Mouse (Mus musculus) left cerebral cortex, adult 9 months (tissue): ENCODE results near the gene Lrguk.

ENCODE experiments used
- DNase-seq, 2 experiments: peaks; one replicate each; pipeline ENCODE4 v3.0.0; 2022; ENCODE audit warnings: low spot score in 2 of 2

The Lrguk gene

DNA sequence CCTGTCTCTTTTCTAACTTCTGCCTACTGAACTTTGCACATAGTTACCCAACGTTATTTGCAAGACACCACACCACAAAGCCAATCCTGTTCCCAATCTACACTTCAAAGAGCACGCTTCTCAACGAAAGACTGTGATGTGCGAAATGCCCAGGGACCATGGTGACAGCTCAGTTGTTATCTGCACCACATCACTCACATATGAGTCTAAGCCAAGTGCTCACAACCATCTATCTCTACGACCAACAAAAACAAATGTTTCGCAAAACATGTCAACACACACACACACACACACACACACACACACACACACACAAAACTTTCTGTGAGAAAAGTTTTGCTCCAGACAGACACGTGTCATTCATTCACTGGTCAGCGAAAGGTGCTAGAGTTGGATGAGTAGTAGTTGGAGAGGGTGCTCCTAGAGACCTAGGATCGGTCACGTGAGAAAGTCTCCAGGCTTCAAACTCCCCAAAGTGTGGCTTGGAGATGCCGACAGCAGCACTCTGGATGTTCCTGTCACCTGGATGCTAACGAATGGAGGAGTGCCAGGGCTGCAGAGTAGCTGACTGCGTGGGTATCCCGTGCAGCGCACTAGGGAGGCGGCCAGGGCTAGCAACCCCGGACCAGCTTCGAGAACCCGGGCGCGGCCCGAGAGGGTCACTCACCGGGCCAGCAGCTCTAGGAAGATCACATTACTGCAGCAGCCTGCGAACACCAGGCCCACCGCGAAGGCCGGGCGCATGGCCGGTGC is 147.0 kb downstream of the Lrguk start:
- no peak for DNase-seq

DNA sequence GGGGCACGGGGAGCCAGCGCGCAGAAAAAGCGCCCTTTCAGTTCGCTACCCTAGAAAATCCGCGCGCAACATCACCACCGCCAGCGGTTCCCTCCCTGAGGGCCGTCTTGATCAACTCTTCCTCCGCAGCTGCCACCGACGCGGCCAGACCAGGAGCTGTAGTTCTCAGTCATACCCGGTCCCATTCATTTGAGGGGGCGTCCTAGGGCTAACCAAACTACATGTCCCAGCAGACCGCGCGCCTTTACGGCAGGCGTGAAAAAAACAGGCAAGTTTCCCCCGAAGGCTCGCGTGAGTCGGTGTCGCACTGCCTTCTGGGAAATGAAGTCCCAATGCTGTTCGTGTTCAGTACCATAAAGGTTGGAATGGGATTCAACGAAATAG is 147.6 kb downstream of the Lrguk start, which contains the start of gene Slc35b4:
Gene Slc35b4 (minus strand): TSS at position 248 of the 384 bp plus-strand sequence.
- DNase-seq = peak; percentile 92 to 97

DNA sequence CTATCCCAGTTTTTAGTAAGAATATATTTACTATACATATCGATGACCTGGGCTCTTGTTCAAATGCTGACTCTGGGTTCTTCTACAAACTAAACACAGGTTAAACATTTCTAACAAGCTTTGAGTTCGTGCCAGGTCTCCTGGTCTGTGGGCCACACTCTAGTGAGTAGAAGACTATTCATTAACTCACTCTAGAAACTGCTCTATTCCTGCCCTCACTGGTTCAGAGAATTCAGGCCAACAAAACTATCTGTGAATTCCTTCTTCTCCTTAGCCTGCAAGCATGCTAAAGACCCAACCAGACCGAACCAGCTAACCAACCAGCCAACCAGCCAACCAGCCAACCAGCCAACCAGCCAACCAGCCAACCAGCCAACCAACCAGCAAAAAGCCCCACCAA is 149.8 kb downstream of the Lrguk start:
- no peak for DNase-seq

DNA sequence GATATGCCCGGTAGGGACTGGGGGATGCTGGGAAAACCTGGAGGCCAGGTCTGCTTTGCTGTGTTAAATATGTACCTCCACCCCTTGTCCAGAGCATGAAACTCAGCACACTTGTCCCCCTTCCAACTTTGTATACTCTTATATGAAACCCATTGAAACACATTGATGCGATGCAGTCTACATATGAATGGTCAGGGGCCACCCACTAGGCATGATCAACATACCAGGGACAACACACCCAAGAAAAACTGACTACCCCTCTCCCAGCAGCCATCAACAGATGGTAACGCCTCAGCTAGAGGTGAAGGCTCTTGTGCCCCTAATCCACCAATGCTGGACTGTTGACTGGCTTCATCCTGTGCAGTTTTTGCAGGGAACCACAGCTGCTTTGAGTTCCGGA is 150.7 kb downstream of the Lrguk start:
- no peak for DNase-seq

DNA sequence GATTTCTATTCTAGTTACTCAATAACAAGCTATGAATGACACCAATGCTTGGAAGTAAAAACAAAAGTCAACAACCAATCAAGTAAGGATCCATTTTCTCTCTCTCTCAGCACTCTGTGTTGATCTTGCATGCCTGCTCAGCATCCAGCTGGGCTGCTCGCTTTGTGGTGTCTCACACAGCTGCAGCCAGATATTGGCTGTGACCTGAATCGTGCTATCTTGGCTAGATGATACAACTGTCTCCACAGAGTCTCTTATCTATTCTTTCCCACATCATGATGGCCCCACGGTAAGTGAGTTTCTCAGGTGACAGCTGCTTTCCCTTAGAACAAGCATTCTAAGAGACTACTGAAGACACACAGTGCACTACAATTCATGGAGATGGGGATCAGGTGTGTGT is 152.7 kb downstream of the Lrguk start:
- no peak for DNase-seq

DNA sequence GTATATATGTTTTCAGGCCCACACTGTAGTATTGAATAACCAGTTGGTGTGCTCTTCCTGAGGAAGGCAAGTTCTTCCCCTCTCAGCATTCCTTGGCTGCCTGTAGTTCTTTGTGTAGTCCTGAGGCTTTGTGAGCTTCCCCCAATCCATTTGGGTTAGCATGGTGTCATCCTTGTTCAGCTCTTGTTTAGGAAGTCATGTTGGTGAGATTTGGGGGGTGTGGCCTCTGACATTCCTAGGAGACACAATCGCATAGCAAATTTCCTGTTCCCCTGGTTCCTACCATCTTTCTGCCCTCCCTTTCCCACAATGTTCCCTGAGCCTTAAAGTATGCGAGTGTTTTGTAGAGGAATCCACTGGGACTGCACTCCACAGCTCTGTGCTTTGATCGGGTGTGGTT is 154.1 kb downstream of the Lrguk start:
- DNase-seq = no peak
